Mouse (Mus musculus): Measurements from ENCODE around the gene Nectin1.

GRCm38 (mm10) chr9:43808099-43808498 lies 64.3 kb downstream of the Nectin1 start:
- TF ChIP-seq POLR2A (IDR thresholded peaks at IDR 0.05; ENCODE audit: extremely low read depth, insufficient read depth, low read length) (no peak), CTCF (IDR thresholded peaks at IDR 0.05; ENCODE audit: low read depth, low read length) (no peak)

All from liver, adult 2 months (tissue).